Mouse (Mus musculus) heart, embryonic 13.5 days (tissue): ENCODE data around the gene Uri1. TPM values are rescaled to one million over a fixed set of nuclear protein-coding genes. Genes with fewer than 3 reads are reported as not detected.

Experiments used
- ATAC-seq: fragments of 200-750 bp; cut with Nextera tagmentation; 2 replicates; pipeline ENCODE4 v1.8.0; 2017; ENCODE audit warnings: moderate TSS enrichment; ENCODE audit not compliant: insufficient number of reproducible peaks, low FRiP score, low TSS enrichment; ENCODE audit errors: extremely low read depth
- H3K27ac ChIP-seq: fragments of 300-500 bp; sonication (generic); replicated peaks from 2 replicates; pipeline ENCODE4 v1.5.1; 2015; ENCODE audit warnings: moderate library complexity, mild to moderate bottlenecking, inconsistent platforms
- H3K27me3 ChIP-seq: fragments of 300-500 bp; sonication (generic); replicated peaks from 2 replicates; pipeline ENCODE4 v1.6.1; 2015; ENCODE audit warnings: mild to moderate bottlenecking, inconsistent platforms
- H3K36me3 ChIP-seq: fragments of 300-500 bp; sonication (generic); 2 replicates; pipeline ENCODE4 v1.6.1; 2015; ENCODE audit warnings: mild to moderate bottlenecking, inconsistent platforms
- H3K4me1 ChIP-seq: fragments of 300-500 bp; sonication (generic); 2 replicates; pipeline ENCODE4 v1.6.1; 2015; ENCODE audit warnings: inconsistent platforms
- H3K4me2 ChIP-seq: fragments of 300-500 bp; sonication (generic); 2 replicates; pipeline ENCODE4 v1.6.1; 2015; ENCODE audit warnings: inconsistent platforms, mild to moderate bottlenecking, moderate library complexity
- H3K4me3 ChIP-seq: fragments of 300-500 bp; sonication (generic); 2 replicates; pipeline ENCODE4 v1.5.1; 2015; ENCODE audit warnings: moderate library complexity, mild to moderate bottlenecking, inconsistent platforms
- H3K9ac ChIP-seq: fragments of 300-500 bp; sonication (generic); 2 replicates; pipeline ENCODE4 v1.6.1; 2015; ENCODE audit warnings: inconsistent platforms, mild to moderate bottlenecking, moderate library complexity
- H3K9me3 ChIP-seq: fragments of 300-500 bp; sonication (generic); 2 replicates; pipeline ENCODE4 v1.6.1; 2016; ENCODE audit warnings: inconsistent platforms
- WGBS: fragments of 180-500 bp; shearing (Covaris S2); methylation state at CpG from one replicate; pipeline ENCODE4 v1.1.7; 2015; ENCODE audit warnings: mixed read lengths; 5-methylcytosine and 5-hydroxymethylcytosine counted together
- polyA plus RNA-seq: library from polyadenylated mRNA; unstranded; fragments of >200 nt; fragmentation: Nextera tagmentation; extraction: Ambion mirVana; gene quantifications from 2 replicates; pipeline ENCODE4 v1.2.1, GENCODE M21; 2015

Gene Uri1
- polyA plus RNA-seq, 1 experiment from 2014 or later: 30.1 TPM

DNA sequence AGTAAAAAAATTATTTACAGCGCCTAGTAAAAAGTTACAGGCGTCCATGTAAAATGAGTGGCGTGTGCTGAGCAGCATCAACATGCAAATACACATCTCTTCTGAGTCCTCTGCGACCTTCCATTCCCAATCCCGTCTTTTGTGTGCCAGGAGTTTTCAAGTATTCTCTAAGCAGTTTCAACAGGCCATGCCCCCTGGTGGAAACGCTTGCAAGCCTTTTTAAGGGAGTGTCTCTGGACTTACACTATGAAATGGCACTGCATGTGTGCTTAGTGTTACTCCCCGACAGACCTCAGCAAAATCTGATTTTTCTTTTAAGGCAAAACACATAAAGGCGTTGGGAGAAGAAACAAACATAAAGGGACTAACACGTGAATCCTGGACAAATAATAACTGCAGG lies 50.8 kb downstream of the Uri1 start:
- H3K27me3 ChIP-seq: no peaks in the 10 kb centered on the region
- no peak overlapping the region for H3K27ac ChIP-seq
- WGBS: 69% methylated on average over 9 of the region's 9 CpGs
- H3K9me3 ChIP-seq: no peaks in the 10 kb centered on the region
- peaks cover 18% of the 10 kb centered on the region for H3K36me3 ChIP-seq
- peaks cover 24% of the 10 kb centered on the region for H3K4me1 ChIP-seq
- no peak overlapping the region for H3K4me3 ChIP-seq
- ATAC-seq: no peak
- H3K4me2 ChIP-seq: no peak overlapping the region
- no peak overlapping the region for H3K9ac ChIP-seq

DNA sequence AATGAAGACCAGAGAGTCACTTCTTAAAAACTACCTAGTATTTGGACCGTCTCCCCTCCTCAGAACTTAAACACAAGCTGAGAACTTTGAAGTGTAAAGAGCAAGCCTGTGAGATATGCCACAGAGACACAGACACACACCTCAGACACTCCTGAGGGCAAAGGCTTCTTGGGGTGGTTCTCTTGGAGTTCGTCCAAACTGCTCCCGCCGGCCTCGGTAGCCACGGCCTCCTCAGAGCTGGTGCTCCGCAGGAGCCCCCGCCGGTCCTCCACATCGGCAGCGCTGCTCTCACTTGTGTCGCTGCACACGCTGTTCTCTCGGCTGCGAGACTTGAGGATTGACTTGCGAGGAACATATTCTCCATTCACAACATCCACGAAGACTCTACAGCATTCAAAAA lies 61.0 kb downstream of the Uri1 start:
- Histone ChIP-seq H3K4me2 (no peak overlapping the region), H3K27me3 (no peaks in the 10 kb centered on the region), H3K9ac (no peak overlapping the region), H3K36me3 (peaks cover 85% of the 10 kb centered on the region), H3K4me3 (no peak overlapping the region), H3K9me3 (no peaks in the 10 kb centered on the region), H3K27ac (no peak overlapping the region), H3K4me1 (no peaks in the 10 kb centered on the region)
- no peak for ATAC-seq
- 87% methylated on average over 17 of the region's 17 CpGs for WGBS

DNA sequence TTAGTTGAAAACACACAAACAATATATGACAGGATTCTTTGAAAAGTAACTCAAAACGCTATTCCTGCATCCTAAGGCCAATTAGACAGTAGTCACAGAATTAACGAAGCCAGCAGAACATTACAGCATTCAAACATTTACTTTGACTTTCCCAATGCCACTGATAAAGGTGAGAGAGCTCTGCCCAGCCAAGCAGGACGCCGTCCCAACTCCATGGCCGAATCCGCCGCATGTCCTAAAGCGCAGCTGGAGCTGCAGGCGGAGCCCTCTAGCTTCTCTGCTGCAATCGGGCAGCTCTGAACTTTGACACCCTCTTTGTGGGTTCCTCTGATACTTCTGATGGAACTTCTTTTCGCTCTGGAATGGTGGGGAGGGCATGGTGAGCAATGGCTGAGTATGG lies 62.1 kb downstream of the Uri1 start:
- no peak for ATAC-seq
- Histone ChIP-seq H3K4me2 (no peak overlapping the region), H3K36me3 (peaks cover 87% of the 10 kb centered on the region), H3K4me3 (no peak overlapping the region), H3K9ac (no peak overlapping the region), H3K27ac (no peak overlapping the region), H3K9me3 (no peaks in the 10 kb centered on the region), H3K27me3 (no peaks in the 10 kb centered on the region), H3K4me1 (no peaks in the 10 kb centered on the region)
- 88% methylated on average over 11 of the region's 11 CpGs for WGBS

DNA sequence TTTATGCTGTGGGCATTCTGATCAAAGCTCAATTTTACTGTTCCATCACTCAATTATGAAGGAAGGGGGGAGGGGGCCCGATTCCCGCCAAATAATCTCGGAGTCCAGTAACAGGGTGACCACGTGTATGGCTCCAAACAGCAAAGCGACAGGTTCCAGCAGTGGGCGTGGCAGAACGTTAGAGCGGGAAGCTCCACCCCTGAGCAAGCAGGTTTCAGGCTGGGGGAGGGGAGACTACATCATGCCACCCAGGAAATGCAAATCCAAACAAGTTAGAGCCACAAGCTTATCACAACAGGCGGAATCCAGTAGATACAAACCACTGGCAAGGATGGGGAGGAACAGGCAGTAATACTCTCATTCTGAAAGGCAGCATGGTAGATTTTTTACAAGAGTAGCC lies 71.5 kb downstream of the Uri1 start:
- Histone ChIP-seq H3K27me3 (no peaks in the 10 kb centered on the region), H3K36me3 (peaks cover 25% of the 10 kb centered on the region), H3K4me3 (no peak overlapping the region), H3K9ac (no peak overlapping the region), H3K4me1 (no peaks in the 10 kb centered on the region), H3K27ac (no peak overlapping the region), H3K4me2 (no peak overlapping the region), H3K9me3 (no peaks in the 10 kb centered on the region)
- ATAC-seq: no peak
- 72% methylated on average over 9 of the region's 9 CpGs for WGBS

DNA sequence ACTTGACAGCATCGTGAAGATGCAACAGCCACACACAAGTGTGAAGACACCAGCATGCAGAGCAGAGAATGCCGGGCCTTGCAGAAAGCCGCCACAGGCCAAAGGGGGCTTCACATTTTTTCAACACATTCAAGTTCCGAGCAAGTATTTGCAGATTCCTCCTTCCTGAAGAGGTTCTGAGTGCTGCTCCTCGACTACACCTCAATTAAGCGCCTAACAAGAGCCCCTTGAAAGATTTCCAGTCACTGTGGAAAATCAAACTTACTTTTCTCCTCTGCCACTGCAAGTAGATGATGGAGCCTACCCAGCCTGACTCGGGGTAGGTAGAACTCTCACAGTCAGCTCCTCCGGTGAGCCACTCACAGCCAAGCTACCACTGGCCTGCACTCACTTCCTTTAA lies 86.9 kb downstream of the Uri1 start:
- 63% methylated on average over 8 of the region's 8 CpGs for WGBS
- no peak for ATAC-seq

DNA sequence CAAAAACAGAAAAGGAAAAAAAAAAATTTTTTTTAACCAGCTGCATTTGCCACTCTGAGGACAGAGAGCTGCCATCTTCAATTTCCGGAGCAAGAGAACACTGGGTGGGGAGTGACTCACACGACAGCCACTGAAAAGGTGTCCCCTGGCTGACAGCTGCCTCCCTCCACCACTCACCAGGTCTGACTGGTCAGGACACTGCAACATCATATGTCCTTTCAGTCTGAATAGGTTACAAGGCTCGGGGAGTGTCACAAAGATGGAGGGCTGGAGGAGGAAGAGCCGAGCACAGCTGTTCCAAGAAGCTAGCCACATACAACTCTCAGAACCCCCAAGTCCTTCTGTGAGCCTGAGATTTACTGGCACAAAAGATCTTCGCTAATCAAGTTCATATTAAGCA lies 87.6 kb downstream of the Uri1 start:
- H3K4me2 ChIP-seq: no peak overlapping the region
- WGBS: 68% methylated on average over 5 of the region's 5 CpGs

More for the DNA sequence above, 86.9 kb downstream of the Uri1 start:
- Histone ChIP-seq H3K27ac (no peak overlapping the region), H3K9me3 (no peaks in the 10 kb centered on the region), H3K4me2 (no peak overlapping the region), H3K9ac (no peak overlapping the region), H3K36me3 (peaks cover 12% of the 10 kb centered on the region; the same call in 1 of the 2 replicates), H3K27me3 (no peaks in the 10 kb centered on the region), H3K4me3 (no peak overlapping the region), H3K4me1 (peaks cover 19% of the 10 kb centered on the region)

DNA sequence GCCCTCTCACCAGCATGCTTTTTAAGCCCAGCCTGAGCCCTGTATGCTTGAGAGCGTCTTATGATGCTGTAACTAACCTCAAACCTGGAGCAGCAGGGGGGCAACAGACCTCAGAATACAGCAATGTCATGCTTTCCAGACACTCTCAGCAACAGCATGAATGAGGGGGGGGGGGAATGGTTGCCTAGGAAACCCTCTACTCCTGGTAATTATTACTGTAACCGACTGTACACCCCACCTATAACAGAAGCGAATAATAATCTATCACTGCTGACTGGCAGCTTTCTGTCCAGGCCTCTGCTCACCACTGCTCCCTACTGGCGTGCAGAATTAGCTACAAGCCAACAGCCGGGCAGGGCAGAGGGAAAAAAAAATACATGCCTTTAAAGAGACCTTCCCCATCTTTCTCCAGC lies 88.6 kb downstream of the Uri1 start:
- Histone ChIP-seq H3K27ac (no peak overlapping the region), H3K4me2 (no peak overlapping the region), H3K9ac (no peak overlapping the region), H3K9me3 (no peaks in the 10 kb centered on the region), H3K36me3 (peaks cover 5% of the 10 kb centered on the region; the same call in 1 of the 2 replicates), H3K4me3 (no peak overlapping the region), H3K4me1 (peaks cover 22% of the 10 kb centered on the region), H3K27me3 (0 out of 2 replicates have a peak, but pooled peaks cover 1% of the 10 kb centered on the region)
- ATAC-seq: no peak
- 29% methylated on average over 5 of the region's 5 CpGs for WGBS

More for the DNA sequence above, 87.6 kb downstream of the Uri1 start:
- Histone ChIP-seq H3K36me3 (peaks cover 12% of the 10 kb centered on the region; the same call in 1 of the 2 replicates), H3K27me3 (no peaks in the 10 kb centered on the region), H3K27ac (no peak overlapping the region), H3K9me3 (no peaks in the 10 kb centered on the region), H3K9ac (no peak overlapping the region), H3K4me3 (no peak overlapping the region), H3K4me1 (peaks cover 22% of the 10 kb centered on the region)
- no peak for ATAC-seq

DNA sequence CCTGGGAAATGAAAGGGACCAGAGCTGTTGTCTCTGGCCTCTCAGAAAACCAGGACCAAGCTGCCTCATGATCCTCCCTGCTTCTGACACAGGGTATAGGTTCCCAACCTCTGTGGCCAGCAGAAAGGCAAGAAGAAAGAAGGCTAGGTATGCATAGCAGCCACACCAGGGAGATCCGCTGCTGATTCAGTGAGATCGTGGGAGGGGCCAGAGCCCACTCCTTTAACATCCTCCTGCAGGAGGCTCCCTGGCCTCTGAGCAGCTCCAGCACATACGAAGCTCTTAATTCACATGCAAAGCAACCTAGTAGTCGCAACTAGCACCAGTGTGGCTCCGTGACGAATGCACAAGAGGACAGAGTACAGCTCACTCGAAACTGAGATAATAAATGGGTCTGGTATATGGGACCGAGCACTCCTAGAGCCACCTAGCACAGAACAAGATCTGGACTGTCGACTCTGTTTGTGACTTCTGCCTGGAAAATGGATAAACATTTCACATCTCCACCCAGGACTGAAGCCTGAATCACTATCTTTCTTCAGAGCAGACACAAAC lies 89.5 kb downstream of the Uri1 start:
- WGBS: 51% methylated on average over 9 of the region's 9 CpGs
- Histone ChIP-seq H3K9ac (no peak overlapping the region), H3K27ac (no peak overlapping the region), H3K27me3 (0 out of 2 replicates have a peak, but pooled peaks cover 4% of the 10 kb centered on the region), H3K4me3 (no peak overlapping the region), H3K36me3 (no peaks in the 10 kb centered on the region), H3K4me1 (peaks cover 22% of the 10 kb centered on the region), H3K4me2 (no peak overlapping the region), H3K9me3 (no peaks in the 10 kb centered on the region)
- ATAC-seq: no peak

DNA sequence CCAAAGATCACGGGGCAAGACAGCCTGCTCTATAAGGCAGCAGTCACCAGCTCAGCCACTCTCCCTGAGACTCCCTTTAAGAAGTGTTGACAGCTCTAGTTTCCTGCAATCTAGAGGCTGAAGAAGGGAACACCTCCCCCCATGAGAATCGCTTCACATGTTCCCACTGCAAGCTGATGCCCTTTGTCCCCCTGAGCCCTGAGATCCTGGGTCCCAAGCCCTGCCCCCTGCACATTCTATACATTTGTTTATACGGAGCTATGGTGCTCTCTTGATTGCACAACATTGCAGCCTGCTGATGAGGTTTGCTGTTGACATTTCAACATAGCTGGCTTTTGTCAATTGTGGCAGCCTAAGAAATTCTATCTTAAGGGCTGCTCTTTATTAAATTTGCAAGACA lies 91.7 kb downstream of the Uri1 start:
- peak overlapping the region; percentile 38 for H3K4me2 ChIP-seq
- no peaks in the 10 kb centered on the region for H3K36me3 ChIP-seq
- H3K27ac ChIP-seq: no peak overlapping the region
- H3K9me3 ChIP-seq: no peaks in the 10 kb centered on the region
- H3K4me3 ChIP-seq: no peak overlapping the region
- peaks cover 22% of the 10 kb centered on the region for H3K4me1 ChIP-seq
- no peak for ATAC-seq
- no peak overlapping the region for H3K9ac ChIP-seq
- H3K27me3 ChIP-seq: peaks cover 8% of the 10 kb centered on the region; the same call in 1 of the 2 replicates
- 9% methylated on average over 3 of the region's 3 CpGs for WGBS

DNA sequence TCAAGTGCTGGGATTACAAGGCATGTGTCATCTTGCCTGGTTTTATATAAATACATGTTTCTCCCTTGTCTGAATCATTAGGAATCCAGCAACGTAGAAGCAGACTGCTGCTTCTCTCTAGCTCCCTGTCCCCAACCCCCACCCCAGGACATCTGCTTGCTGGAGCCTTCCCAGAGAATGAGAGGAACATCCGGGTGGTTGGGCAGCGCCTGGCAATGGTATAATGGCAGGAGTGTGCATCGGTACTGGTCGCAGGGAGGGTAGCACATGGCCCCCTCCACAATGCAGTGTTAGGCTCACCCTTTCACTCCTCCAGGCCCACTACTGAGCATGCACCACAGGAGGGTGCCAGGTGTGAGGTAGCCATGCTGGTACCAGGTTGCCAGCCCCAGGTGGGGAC lies 93.6 kb downstream of the Uri1 start:
- Histone ChIP-seq H3K9me3 (no peaks in the 10 kb centered on the region), H3K27me3 (peaks cover 8% of the 10 kb centered on the region; the same call in 1 of the 2 replicates), H3K27ac (no peak overlapping the region), H3K36me3 (no peaks in the 10 kb centered on the region), H3K4me2 (no peak overlapping the region), H3K4me1 (peaks cover 19% of the 10 kb centered on the region), H3K9ac (no peak overlapping the region), H3K4me3 (no peak overlapping the region)
- 48% methylated on average over 5 of the region's 5 CpGs for WGBS
- no peak for ATAC-seq

DNA sequence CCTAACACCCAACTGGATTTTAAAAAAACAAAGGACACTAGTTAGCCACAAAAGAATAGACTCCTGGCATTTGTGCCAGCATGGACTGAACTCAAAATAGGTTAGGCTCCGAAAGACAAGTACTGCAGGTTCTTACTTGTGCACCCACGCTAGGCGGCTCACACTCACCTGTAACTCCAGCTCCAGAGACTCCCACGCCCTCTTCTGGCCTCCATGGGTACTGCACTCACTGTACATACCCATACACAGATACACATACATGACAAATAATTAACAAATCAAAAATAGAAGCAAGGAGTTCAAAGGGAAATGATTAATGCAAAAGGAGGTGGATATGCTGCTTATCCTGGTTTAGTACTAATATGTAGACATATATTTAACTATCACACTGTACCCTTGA lies 100.4 kb downstream of the Uri1 start:
- Histone ChIP-seq H3K4me2 (no peak overlapping the region), H3K36me3 (no peaks in the 10 kb centered on the region), H3K9me3 (peaks cover 3% of the 10 kb centered on the region; the same call in 1 of the 2 replicates), H3K9ac (no peak overlapping the region), H3K27ac (no peak overlapping the region), H3K27me3 (0 out of 2 replicates have a peak, but pooled peaks cover 2% of the 10 kb centered on the region), H3K4me1 (no peaks in the 10 kb centered on the region), H3K4me3 (no peak overlapping the region)
- 69% methylated on average over 4 of the region's 4 CpGs for WGBS
- no peak for ATAC-seq

DNA sequence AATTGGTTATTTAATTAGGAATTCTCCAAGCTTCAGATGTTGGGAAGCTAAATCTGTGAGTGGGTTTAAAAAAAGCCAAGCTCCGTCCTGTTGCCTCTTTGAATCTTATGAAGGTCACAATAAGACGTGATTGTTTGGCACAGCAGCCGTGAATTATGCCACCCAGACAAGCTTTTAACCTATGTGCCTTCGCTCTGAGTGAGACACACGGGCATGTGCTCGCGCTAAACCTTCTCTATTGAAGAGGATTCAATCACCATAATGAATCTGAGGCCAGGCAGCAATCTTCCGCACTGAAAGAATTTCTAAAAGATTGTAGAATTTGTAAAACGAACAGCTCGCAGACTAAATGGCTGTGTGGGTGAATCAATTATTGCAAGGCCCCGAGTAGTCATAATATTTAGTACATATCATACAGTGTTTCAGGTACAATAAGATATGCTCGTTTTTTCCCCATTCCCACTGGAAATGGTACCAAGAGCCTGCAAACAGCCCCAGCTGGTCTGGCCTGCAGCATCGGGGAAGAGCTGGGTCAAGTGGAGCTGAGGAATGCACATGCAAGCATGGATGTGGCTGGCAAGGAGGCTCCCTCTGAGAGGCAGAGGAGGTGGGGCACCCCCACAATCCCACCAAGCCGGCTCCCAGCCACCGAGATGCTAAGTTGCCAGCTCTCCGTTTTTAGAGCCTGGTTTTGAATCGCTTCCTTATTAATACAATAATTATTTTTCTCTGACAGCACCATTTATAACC lies 101.5 kb downstream of the Uri1 start:
- Histone ChIP-seq H3K27ac (no peak overlapping the region), H3K4me3 (no peak overlapping the region), H3K4me1 (no peaks in the 10 kb centered on the region), H3K9me3 (peaks cover 3% of the 10 kb centered on the region; the same call in 1 of the 2 replicates), H3K4me2 (no peak overlapping the region), H3K36me3 (no peaks in the 10 kb centered on the region), H3K9ac (no peak overlapping the region), H3K27me3 (0 out of 2 replicates have a peak, but pooled peaks cover 12% of the 10 kb centered on the region)
- WGBS: 73% methylated on average over 17 of the region's 17 CpGs
- no peak for ATAC-seq
